Mouse (Mus musculus) embryonic facial prominence, embryonic 13.5 days (tissue): ENCODE data around the gene Tnfsf12. TPM values are rescaled to one million over a fixed set of nuclear protein-coding genes. Genes with fewer than 3 reads are reported as not detected.

Experiments used
- ATAC-seq: fragments of 200-750 bp; cut with Nextera tagmentation; 2 replicates; pipeline ENCODE4 v1.8.0; 2017; ENCODE audit warnings: low read depth; ENCODE audit not compliant: insufficient number of reproducible peaks, insufficient read depth, low FRiP score, low TSS enrichment
- H3K27ac ChIP-seq: fragments of 300-500 bp; sonication (generic); 2 replicates; pipeline ENCODE4 v1.5.1; 2015; ENCODE audit warnings: moderate library complexity, mild to moderate bottlenecking, inconsistent platforms
- H3K27me3 ChIP-seq: fragments of 300-500 bp; sonication (generic); 2 replicates; pipeline ENCODE4 v1.6.1; 2015; ENCODE audit warnings: mild to moderate bottlenecking, inconsistent platforms
- H3K36me3 ChIP-seq: fragments of 300-500 bp; sonication (generic); 2 replicates; pipeline ENCODE4 v1.6.1; 2015; ENCODE audit warnings: mild to moderate bottlenecking, inconsistent platforms
- H3K4me1 ChIP-seq: fragments of 300-500 bp; sonication (generic); 2 replicates; pipeline ENCODE4 v1.6.1; 2015; ENCODE audit warnings: inconsistent platforms
- H3K4me2 ChIP-seq: fragments of 300-500 bp; sonication (generic); 2 replicates; pipeline ENCODE4 v1.6.1; 2015; ENCODE audit warnings: moderate library complexity, mild to moderate bottlenecking, inconsistent platforms
- H3K4me3 ChIP-seq: fragments of 300-500 bp; sonication (generic); 2 replicates; pipeline ENCODE4 v1.5.1; 2015; ENCODE audit warnings: mild to moderate bottlenecking, inconsistent platforms
- H3K9ac ChIP-seq: fragments of 300-500 bp; sonication (generic); 2 replicates; pipeline ENCODE4 v1.6.1; 2015; ENCODE audit warnings: mild to moderate bottlenecking, inconsistent platforms
- H3K9me3 ChIP-seq: fragments of 300-500 bp; sonication (generic); 2 replicates; pipeline ENCODE4 v1.6.1; 2016; ENCODE audit warnings: inconsistent platforms
- WGBS: fragments of 180-500 bp; shearing (Covaris S2); methylation state at CpG from one replicate; pipeline ENCODE4 v1.1.7; 2015; ENCODE audit warnings: mixed read lengths; 5-methylcytosine and 5-hydroxymethylcytosine counted together
- polyA plus RNA-seq: library from polyadenylated mRNA; unstranded; fragments of >200 nt; fragmentation: Nextera tagmentation; extraction: Ambion mirVana; gene quantifications from 2 replicates; pipeline ENCODE4 v1.2.1, GENCODE M21; 2015

Gene Tnfsf12
- polyA plus RNA-seq, 1 experiment from 2014 or later = 6.4 TPM

- Histone ChIP-seq H3K9me3 (no peaks in the 10 kb centered on the region), H3K36me3 (no peaks in the 10 kb centered on the region), H3K4me2 (no peak overlapping the region), H3K27ac (no peak overlapping the region), H3K4me3 (no peak overlapping the region), H3K27me3 (no peaks in the 10 kb centered on the region), H3K4me1 (peaks cover 31% of the 10 kb centered on the region), H3K9ac (no peak overlapping the region)
- 14% methylated on average over 4 of the region's 4 CpGs for WGBS
- ATAC-seq = no peak
Measured at GRCm38 (mm10) chr11:69686377-69686776, 9.3 kb downstream of the Tnfsf12 start.

- no peaks in the 10 kb centered on the region for H3K27me3 ChIP-seq
- peak within 1 kb of the TSS; percentile 22 for H3K27ac ChIP-seq
- no peaks in the 10 kb centered on the region for H3K36me3 ChIP-seq
- no peaks in the 10 kb centered on the region for H3K9me3 ChIP-seq
- ATAC-seq = no peak
- H3K4me1 ChIP-seq = peaks cover 36% of the 10 kb centered on the region
- no peak within 1 kb of the TSS for H3K4me3 ChIP-seq
- no peak within 1 kb of the TSS for H3K4me2 ChIP-seq
- 79% methylated on average over 10 of the region's 10 CpGs for WGBS
- peak within 1 kb of the TSS; percentile 51 for H3K9ac ChIP-seq
Measured at GRCm38 (mm10) chr11:69685526-69686148, 10.0 kb downstream of the Tnfsf12 start, which contains the start of gene Tnfsf13. Gene Tnfsf13, minus strand, starts transcription at chr11:69685784.

GRCm38 (mm10) chr11:69684936-69685335, 10.7 kb downstream of the Tnfsf12 start:
- H3K4me3 ChIP-seq = no peak overlapping the region
- H3K27ac ChIP-seq = no peak overlapping the region; the same call in 1 of the 2 replicates
- H3K4me1 ChIP-seq = peaks cover 43% of the 10 kb centered on the region
- ATAC-seq = no peak
- no peak overlapping the region for H3K4me2 ChIP-seq
- H3K9me3 ChIP-seq = no peaks in the 10 kb centered on the region
- H3K27me3 ChIP-seq = no peaks in the 10 kb centered on the region
- H3K9ac ChIP-seq = peak overlapping the region; percentile 51
- WGBS = 81% methylated on average over 6 of the region's 6 CpGs
- peaks cover 5% of the 10 kb centered on the region for H3K36me3 ChIP-seq

GRCm38 (mm10) chr11:69684128-69684745, 11.4 kb downstream of the Tnfsf12 start:
- ATAC-seq = no peak
- H3K36me3 ChIP-seq = peaks cover 11% of the 10 kb centered on the region
- no peak overlapping the region for H3K4me2 ChIP-seq
- no peaks in the 10 kb centered on the region for H3K27me3 ChIP-seq
- H3K9me3 ChIP-seq = no peaks in the 10 kb centered on the region
- peak overlapping the region; percentile 51 for H3K9ac ChIP-seq
- no peak overlapping the region for H3K4me3 ChIP-seq
- H3K4me1 ChIP-seq = peaks cover 49% of the 10 kb centered on the region
- whole genome bisulfite sequencing = 77% methylated on average over 12 of the region's 12 CpGs
- H3K27ac ChIP-seq = peak overlapping the region; percentile 97; the same call in 1 of the 2 replicates

GRCm38 (mm10) chr11:69683576-69683975, 12.1 kb downstream of the Tnfsf12 start:
- 66% methylated on average over 7 of the region's 7 CpGs for WGBS
- Histone ChIP-seq H3K4me1 (peaks cover 54% of the 10 kb centered on the region), H3K4me3 (peak overlapping the region; percentile 81), H3K4me2 (peak overlapping the region; percentile 93), H3K9me3 (no peaks in the 10 kb centered on the region), H3K27me3 (no peaks in the 10 kb centered on the region), H3K27ac (peak overlapping the region; percentile 97), H3K9ac (peak overlapping the region; percentile 92; the same call in 1 of the 2 replicates), H3K36me3 (peaks cover 16% of the 10 kb centered on the region)
- no peak for ATAC-seq

- Histone ChIP-seq H3K27ac (peak overlapping the region; percentile 97), H3K27me3 (no peaks in the 10 kb centered on the region), H3K9me3 (no peaks in the 10 kb centered on the region), H3K9ac (peak overlapping the region; percentile 92), H3K4me2 (peak overlapping the region; percentile 93), H3K4me3 (peak overlapping the region; percentile 81), H3K4me1 (peaks cover 54% of the 10 kb centered on the region), H3K36me3 (peaks cover 22% of the 10 kb centered on the region)
- WGBS = 8% methylated on average over 12 of the region's 12 CpGs
- no peak for ATAC-seq
Measured at GRCm38 (mm10) chr11:69682840-69683533, 12.7 kb downstream of the Tnfsf12 start.

- Histone ChIP-seq H3K36me3 (peaks cover 29% of the 10 kb centered on the region), H3K27ac (peak overlapping the region; percentile 97), H3K4me1 (peaks cover 54% of the 10 kb centered on the region), H3K9me3 (no peaks in the 10 kb centered on the region), H3K27me3 (no peaks in the 10 kb centered on the region), H3K4me2 (peak overlapping the region; percentile 93), H3K4me3 (peak overlapping the region; percentile 81), H3K9ac (peak overlapping the region; percentile 92)
- WGBS = 26% methylated on average over 24 of the region's 24 CpGs
- ATAC-seq = no peak
Measured at GRCm38 (mm10) chr11:69682209-69682839, 13.3 kb downstream of the Tnfsf12 start.

- Histone ChIP-seq H3K4me2 (peak within 1 kb of the TSS; percentile 93), H3K27ac (peak within 1 kb of the TSS; percentile 97), H3K36me3 (peaks cover 36% of the 10 kb centered on the region), H3K4me1 (peaks cover 51% of the 10 kb centered on the region), H3K9ac (peak within 1 kb of the TSS; percentile 92), H3K9me3 (no peaks in the 10 kb centered on the region), H3K4me3 (peak within 1 kb of the TSS; percentile 81), H3K27me3 (no peaks in the 10 kb centered on the region)
- ATAC-seq = peak; percentile 92
- WGBS = under 1% methylated on average over 79 of the region's 80 CpGs
Measured at GRCm38 (mm10) chr11:69681314-69682208, 14.1 kb downstream of the Tnfsf12 start, which contains the start of gene Senp3. Gene Senp3, minus strand, starts transcription at chr11:69682084.

GRCm38 (mm10) chr11:69680136-69680855, 15.4 kb downstream of the Tnfsf12 start:
- Histone ChIP-seq H3K27ac (no peak overlapping the region; the same call in 1 of the 2 replicates), H3K36me3 (peaks cover 48% of the 10 kb centered on the region), H3K9ac (peak overlapping the region; percentile 92; the same call in 1 of the 2 replicates), H3K4me1 (peaks cover 40% of the 10 kb centered on the region), H3K4me2 (peak overlapping the region; percentile 93), H3K27me3 (no peaks in the 10 kb centered on the region), H3K9me3 (no peaks in the 10 kb centered on the region), H3K4me3 (peak overlapping the region; percentile 81)
- ATAC-seq = no peak
- WGBS = 91% methylated on average over 30 of the region's 30 CpGs

- H3K4me3 ChIP-seq = 0 out of 2 replicates have a peak overlapping the region, but pooled peaks have one; percentile 6
- 100% methylated on average over 2 of the region's 2 CpGs for WGBS
- no peak for ATAC-seq
Measured at GRCm38 (mm10) chr11:69679144-69679543, 16.5 kb downstream of the Tnfsf12 start.

More at GRCm38 (mm10) chr11:69679144-69679543, 16.5 kb downstream of the Tnfsf12 start:
- Histone ChIP-seq H3K27me3 (no peaks in the 10 kb centered on the region), H3K4me2 (peak overlapping the region; percentile 17; the same call in 1 of the 2 replicates), H3K4me1 (peaks cover 40% of the 10 kb centered on the region), H3K9me3 (no peaks in the 10 kb centered on the region), H3K27ac (no peak overlapping the region), H3K36me3 (peaks cover 60% of the 10 kb centered on the region), H3K9ac (peak overlapping the region; percentile 28; the same call in 1 of the 2 replicates)
